Mouse (Mus musculus): ENCODE data around the gene Rhpn2. TPM values are rescaled to one million over a fixed set of nuclear protein-coding genes. Genes with fewer than 3 reads are reported as not detected.

Rhpn2 gene
- polyA plus RNA-seq (2015; fragmentation: Nextera tagmentation; extraction: Ambion mirVana) = 95.3 and 105 TPM in 2 replicates

GRCm38 (mm10) chr7:35333692-35334526 lies at the start of gene Rhpn2:
Rhpn2 (plus strand) TSS chr7:35334170.
- 1% methylated on average over 49 of the region's 52 CpGs for whole genome bisulfite sequencing
- Histone ChIP-seq H3K9me3 (ENCODE audit: control insufficient read depth, low read length) (no peaks in the 10 kb centered on the region), H3K36me3 (ENCODE audit: control insufficient read depth, insufficient read depth, low read length) (no peaks in the 10 kb centered on the region), H3K27ac (ENCODE audit: low read length) (peak within 1 kb of the TSS; percentile 96), H3K27me3 (replicated peaks; ENCODE audit: control insufficient read depth, insufficient read depth, low read length) (no peaks in the 10 kb centered on the region), H3K4me2 (ENCODE audit: low read depth, low read length) (peak within 1 kb of the TSS; percentile 89), H3K4me3 (ENCODE audit: low read length) (peak within 1 kb of the TSS; percentile 70), H3K9ac (ENCODE audit: low read depth, low read length) (peak within 1 kb of the TSS; percentile 86), H3K4me1 (ENCODE audit: control insufficient read depth, insufficient read depth, low read length) (peaks cover 5% of the 10 kb centered on the region)
- ATAC-seq = peak; percentile 96

GRCm38 (mm10) chr7:35293464-35293863 lies 40.5 kb upstream of the Rhpn2 start:
- ATAC-seq = no peak
- H3K9ac ChIP-seq (ENCODE audit: low read depth, low read length) = no peak overlapping the region
- 91% methylated on average over 13 of the region's 13 CpGs for WGBS
- H3K4me2 ChIP-seq (ENCODE audit: low read depth, low read length) = no peak overlapping the region
- H3K4me1 ChIP-seq (ENCODE audit: control insufficient read depth, insufficient read depth, low read length) = no peaks in the 10 kb centered on the region
- H3K27ac ChIP-seq (ENCODE audit: low read length) = no peak overlapping the region
- H3K36me3 ChIP-seq (ENCODE audit: control insufficient read depth, insufficient read depth, low read length) = peaks cover 28% of the 10 kb centered on the region
- no peak overlapping the region for H3K4me3 ChIP-seq (ENCODE audit: low read length)
- no peaks in the 10 kb centered on the region for H3K27me3 ChIP-seq (replicated peaks; ENCODE audit: control insufficient read depth, insufficient read depth, low read length)
- no peaks in the 10 kb centered on the region for H3K9me3 ChIP-seq (ENCODE audit: control insufficient read depth, low read length)

GRCm38 (mm10) chr7:35295631-35296030 lies 38.3 kb upstream of the Rhpn2 start:
- no peak overlapping the region for H3K4me2 ChIP-seq (ENCODE audit: low read depth, low read length)
- H3K36me3 ChIP-seq (ENCODE audit: control insufficient read depth, insufficient read depth, low read length) = peaks cover 17% of the 10 kb centered on the region
- H3K27me3 ChIP-seq (replicated peaks; ENCODE audit: control insufficient read depth, insufficient read depth, low read length) = no peaks in the 10 kb centered on the region
- no peaks in the 10 kb centered on the region for H3K9me3 ChIP-seq (ENCODE audit: control insufficient read depth, low read length)
- H3K4me1 ChIP-seq (ENCODE audit: control insufficient read depth, insufficient read depth, low read length) = no peaks in the 10 kb centered on the region
- H3K9ac ChIP-seq (ENCODE audit: low read depth, low read length) = no peak overlapping the region
- H3K27ac ChIP-seq (ENCODE audit: low read length) = no peak overlapping the region
- no peak overlapping the region for H3K4me3 ChIP-seq (ENCODE audit: low read length)
- ATAC-seq = no peak
- 92% methylated on average over 2 of the region's 2 CpGs for WGBS

DNA sequence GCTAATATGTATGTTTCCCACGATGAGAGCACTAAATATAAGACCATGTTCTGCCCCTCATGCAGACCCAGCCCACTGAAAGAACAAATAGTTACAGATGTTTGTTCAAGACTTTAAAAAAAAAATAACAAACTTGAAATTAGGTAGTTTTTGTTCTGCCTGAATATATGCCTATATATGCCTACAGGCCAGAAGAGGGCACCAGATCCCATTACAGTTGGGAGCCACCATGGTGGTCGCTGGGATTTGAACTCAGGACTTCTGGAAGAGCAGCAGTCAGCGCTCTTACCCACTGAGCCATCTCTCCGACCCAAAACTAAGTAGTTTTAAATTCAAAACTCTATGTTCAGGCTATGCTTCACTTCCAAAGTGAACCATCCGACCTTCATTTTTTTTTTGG lies 36.1 kb upstream of the Rhpn2 start:
- no peaks in the 10 kb centered on the region for H3K9me3 ChIP-seq (ENCODE audit: control insufficient read depth, low read length)
- H3K4me2 ChIP-seq (ENCODE audit: low read depth, low read length) = no peak overlapping the region
- H3K4me3 ChIP-seq (ENCODE audit: low read length) = no peak overlapping the region
- no peak overlapping the region for H3K27ac ChIP-seq (ENCODE audit: low read length)
- H3K9ac ChIP-seq (ENCODE audit: low read depth, low read length) = no peak overlapping the region
- H3K36me3 ChIP-seq (ENCODE audit: control insufficient read depth, insufficient read depth, low read length) = peaks cover 17% of the 10 kb centered on the region
- H3K27me3 ChIP-seq (replicated peaks; ENCODE audit: control insufficient read depth, insufficient read depth, low read length) = no peaks in the 10 kb centered on the region
- 87% methylated on average over 5 of the region's 5 CpGs for WGBS
- ATAC-seq = no peak
- no peaks in the 10 kb centered on the region for H3K4me1 ChIP-seq (ENCODE audit: control insufficient read depth, insufficient read depth, low read length)

DNA sequence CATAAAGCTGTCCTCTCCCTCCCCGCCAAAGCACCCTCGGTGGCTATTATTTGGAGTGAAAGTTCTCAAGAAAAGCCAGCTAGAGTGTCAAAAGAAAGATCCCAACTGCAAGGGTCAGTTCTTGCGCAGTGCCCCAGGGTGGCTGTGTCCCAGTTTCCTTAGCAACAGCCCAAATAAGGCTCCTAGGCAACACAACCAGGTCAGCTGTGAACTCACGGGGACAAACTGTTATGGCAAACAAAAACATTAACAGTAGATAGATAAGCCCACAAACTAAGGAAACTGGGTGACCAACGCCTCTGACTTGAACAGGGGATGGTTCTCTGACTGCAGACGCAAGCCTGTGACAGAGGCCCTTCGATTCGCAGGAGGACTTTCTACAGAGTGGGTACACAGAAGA lies 34.3 kb upstream of the Rhpn2 start:
- Histone ChIP-seq H3K9me3 (ENCODE audit: control insufficient read depth, low read length) (no peaks in the 10 kb centered on the region), H3K27ac (ENCODE audit: low read length) (no peak overlapping the region), H3K9ac (ENCODE audit: low read depth, low read length) (no peak overlapping the region), H3K36me3 (ENCODE audit: control insufficient read depth, insufficient read depth, low read length) (peaks cover 20% of the 10 kb centered on the region), H3K4me1 (ENCODE audit: control insufficient read depth, insufficient read depth, low read length) (no peaks in the 10 kb centered on the region), H3K4me2 (ENCODE audit: low read depth, low read length) (no peak overlapping the region), H3K27me3 (replicated peaks; ENCODE audit: control insufficient read depth, insufficient read depth, low read length) (no peaks in the 10 kb centered on the region), H3K4me3 (ENCODE audit: low read length) (no peak overlapping the region)
- WGBS = 69% methylated on average over 8 of the region's 8 CpGs
- ATAC-seq = no peak

DNA sequence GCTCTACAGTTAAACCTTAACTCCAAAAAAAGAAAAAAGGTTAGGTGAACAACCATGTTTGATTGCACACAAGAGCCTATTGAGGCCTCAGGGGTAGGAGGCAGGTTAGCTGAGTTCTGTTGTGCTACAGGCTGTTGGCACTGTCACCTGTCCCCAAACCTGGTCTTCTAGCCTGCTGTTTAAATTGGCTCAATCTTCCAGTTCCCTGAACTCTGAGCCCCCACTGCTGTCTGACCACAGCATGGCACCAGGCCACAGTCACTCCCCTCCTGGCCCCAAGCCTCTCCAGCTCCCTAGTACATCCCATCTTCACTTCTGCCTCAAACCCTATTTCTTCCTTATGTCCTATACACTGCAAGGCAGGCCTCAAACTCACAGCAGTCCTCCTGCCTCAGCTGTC lies 33.2 kb upstream of the Rhpn2 start:
- Histone ChIP-seq H3K9me3 (ENCODE audit: control insufficient read depth, low read length) (no peaks in the 10 kb centered on the region), H3K27me3 (replicated peaks; ENCODE audit: control insufficient read depth, insufficient read depth, low read length) (no peaks in the 10 kb centered on the region), H3K9ac (ENCODE audit: low read depth, low read length) (no peak overlapping the region), H3K36me3 (ENCODE audit: control insufficient read depth, insufficient read depth, low read length) (peaks cover 18% of the 10 kb centered on the region), H3K4me1 (ENCODE audit: control insufficient read depth, insufficient read depth, low read length) (no peaks in the 10 kb centered on the region), H3K4me2 (ENCODE audit: low read depth, low read length) (no peak overlapping the region), H3K27ac (ENCODE audit: low read length) (no peak overlapping the region), H3K4me3 (ENCODE audit: low read length) (no peak overlapping the region)
- ATAC-seq = no peak

- no peak overlapping the region for H3K4me3 ChIP-seq (ENCODE audit: low read length)
- 78% methylated on average over 3 of the region's 3 CpGs for WGBS
- no peaks in the 10 kb centered on the region for H3K27me3 ChIP-seq (replicated peaks; ENCODE audit: control insufficient read depth, insufficient read depth, low read length)
- no peaks in the 10 kb centered on the region for H3K9me3 ChIP-seq (ENCODE audit: control insufficient read depth, low read length)
- no peaks in the 10 kb centered on the region for H3K4me1 ChIP-seq (ENCODE audit: control insufficient read depth, insufficient read depth, low read length)
- H3K9ac ChIP-seq (ENCODE audit: low read depth, low read length) = no peak overlapping the region
- H3K27ac ChIP-seq (ENCODE audit: low read length) = no peak overlapping the region
- H3K4me2 ChIP-seq (ENCODE audit: low read depth, low read length) = no peak overlapping the region
- H3K36me3 ChIP-seq (ENCODE audit: control insufficient read depth, insufficient read depth, low read length) = peaks cover 7% of the 10 kb centered on the region; the same call in 1 of the 2 replicates
- ATAC-seq = 0 out of 2 replicates have a peak, but pooled peaks have one; percentile 36
Observed at GRCm38 (mm10) chr7:35311214-35311613, 22.8 kb upstream of the Rhpn2 start.

DNA sequence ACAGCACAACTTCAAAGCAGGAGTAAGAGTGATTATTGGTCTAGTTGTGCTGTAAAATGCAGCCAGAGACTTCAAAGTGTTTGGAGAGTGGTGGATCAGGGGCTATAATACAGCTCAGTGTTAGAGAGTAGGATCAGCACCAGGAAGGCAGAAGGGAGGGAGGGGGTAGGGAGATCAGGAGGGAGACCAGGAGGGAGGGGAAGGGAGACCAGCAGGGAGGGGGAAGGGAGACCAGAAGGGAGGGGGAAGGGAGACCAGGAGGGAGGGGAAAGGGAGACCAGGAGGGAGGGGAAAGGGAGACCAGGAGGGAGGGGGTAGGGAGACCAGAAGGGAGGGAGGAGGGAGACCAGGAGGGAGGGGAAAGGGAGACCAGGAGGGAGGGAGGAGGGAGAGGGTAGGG lies 19.8 kb upstream of the Rhpn2 start:
- Histone ChIP-seq H3K9me3 (ENCODE audit: control insufficient read depth, low read length) (no peaks in the 10 kb centered on the region), H3K4me2 (ENCODE audit: low read depth, low read length) (no peak overlapping the region), H3K4me3 (ENCODE audit: low read length) (no peak overlapping the region), H3K9ac (ENCODE audit: low read depth, low read length) (no peak overlapping the region), H3K36me3 (ENCODE audit: control insufficient read depth, insufficient read depth, low read length) (no peaks in the 10 kb centered on the region), H3K4me1 (ENCODE audit: control insufficient read depth, insufficient read depth, low read length) (peaks cover 8% of the 10 kb centered on the region), H3K27me3 (replicated peaks; ENCODE audit: control insufficient read depth, insufficient read depth, low read length) (no peaks in the 10 kb centered on the region), H3K27ac (ENCODE audit: low read length) (no peak overlapping the region)
- ATAC-seq = no peak

DNA sequence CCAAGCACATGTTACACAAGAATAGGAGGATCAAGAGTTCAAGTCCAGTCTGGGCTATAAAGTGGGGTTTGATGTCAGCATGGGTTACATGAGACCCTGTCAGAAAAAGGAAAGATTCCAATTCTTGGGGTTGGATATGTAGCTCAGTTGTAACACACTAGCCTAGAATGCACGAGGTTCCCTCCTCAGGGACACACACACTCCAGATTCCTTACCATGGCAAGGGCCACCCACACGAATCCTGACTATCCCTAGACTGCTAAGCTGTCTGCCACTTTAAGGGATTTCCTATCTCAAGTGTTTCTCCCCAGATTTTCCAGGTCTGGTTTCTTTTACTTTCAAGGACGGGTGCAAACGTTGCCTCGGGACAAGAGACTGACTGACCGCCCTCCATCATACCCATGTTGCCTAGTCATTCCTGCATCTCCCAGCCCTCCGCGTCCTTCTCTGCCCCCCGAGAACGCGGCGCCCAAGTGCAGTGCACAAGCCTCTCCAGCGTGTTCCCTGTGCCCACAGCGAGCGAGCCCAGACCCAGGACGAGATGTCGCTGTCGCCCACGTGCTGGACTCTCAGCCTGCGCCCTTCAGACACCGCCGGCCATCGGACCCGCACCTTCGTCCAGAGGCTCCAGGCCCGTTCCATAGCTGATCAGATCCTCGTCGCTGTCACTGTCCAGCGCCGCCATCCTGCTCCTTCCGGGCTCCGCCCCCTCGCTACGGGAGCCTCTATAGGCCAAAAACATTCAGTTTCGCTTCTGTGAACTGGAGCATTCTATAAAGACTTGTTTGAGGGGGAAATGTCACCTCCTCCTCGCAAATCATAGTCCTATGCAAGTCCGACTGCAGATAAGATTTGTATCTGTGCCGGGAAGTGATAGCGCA lies 16.0 kb upstream of the Rhpn2 start, which contains the start of gene Gpatch1:
TSS of gene Gpatch1 (minus strand) at position 712 of the 881 bp plus-strand sequence.
- Histone ChIP-seq H3K4me2 (ENCODE audit: low read depth, low read length) (peak within 1 kb of the TSS; percentile 75), H3K4me1 (ENCODE audit: control insufficient read depth, insufficient read depth, low read length) (peaks cover 11% of the 10 kb centered on the region), H3K4me3 (ENCODE audit: low read length) (peak within 1 kb of the TSS; percentile 95), H3K9ac (ENCODE audit: low read depth, low read length) (peak within 1 kb of the TSS; percentile 88), H3K9me3 (ENCODE audit: control insufficient read depth, low read length) (no peaks in the 10 kb centered on the region), H3K27ac (ENCODE audit: low read length) (0 out of 2 replicates have a peak within 1 kb of the TSS, but pooled peaks have one; percentile 18), H3K36me3 (ENCODE audit: control insufficient read depth, insufficient read depth, low read length) (no peaks in the 10 kb centered on the region), H3K27me3 (replicated peaks; ENCODE audit: control insufficient read depth, insufficient read depth, low read length) (no peaks in the 10 kb centered on the region)
- ATAC-seq = peak; percentile 86
- 2% methylated on average over 39 of the region's 39 CpGs for WGBS

Data from intestine, embryonic 16.5 days (tissue).